Mouse (Mus musculus) lung, adult 2 months (tissue): ENCODE measurements around the gene Ccdc78.
A peak's percentile ranks its signal among the peaks of the same experiment; 100 is the strongest.

Experiments
- CTCF ChIP-seq: fragments of 200-500 bp; IDR thresholded peaks from 2 replicates; pipeline ENCODE4 v1.5.1; 2011; ENCODE audit warnings: mild to moderate bottlenecking, low read length, control low read depth; ENCODE audit not compliant: insufficient read depth
- POLR2A ChIP-seq: fragments of 200-500 bp; IDR thresholded peaks from 2 replicates; pipeline ENCODE4 v1.6.1; 2011; ENCODE audit warnings: low read depth, mild to moderate bottlenecking, control low read depth, low read length, borderline replicate concordance; ENCODE audit errors: extremely low read depth

DNA sequence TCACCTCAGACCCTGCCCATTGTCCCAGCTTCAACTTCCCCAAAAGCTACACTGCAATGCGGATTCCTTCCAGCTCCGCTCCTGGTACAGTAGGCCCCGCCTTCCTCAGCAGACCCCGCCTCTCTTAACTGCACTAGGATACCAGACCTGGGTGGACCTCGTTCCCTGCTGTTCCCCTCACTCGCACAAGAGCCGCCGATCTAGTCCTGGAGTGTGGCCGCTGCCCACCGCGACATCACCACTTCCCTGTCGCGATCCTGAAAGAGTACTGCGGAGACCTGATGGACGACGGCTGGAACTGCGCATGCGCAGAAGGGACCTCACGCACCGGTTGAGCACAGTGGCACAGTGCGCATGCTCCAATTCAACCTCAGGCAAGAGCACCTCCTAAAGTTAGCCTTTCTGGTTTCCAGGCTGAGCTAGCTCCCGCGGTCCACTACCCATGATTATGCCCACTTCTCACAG, 1.1 kb upstream of the Ccdc78 start, which contains the start of gene Haghl:
- TF ChIP-seq CTCF (no peak), POLR2A (peak; percentile 85; the same call in 1 of the 2 replicates)
